Mouse (Mus musculus) left cerebral cortex, adult 2 months (tissue): ENCODE results near the gene Rubcnl. TPM values are rescaled to one million over a fixed set of nuclear protein-coding genes. Genes with fewer than 3 reads are reported as not detected.

Experiments used
- DNase-seq, 2 experiments: peaks; one replicate each; pipeline ENCODE4 v3.0.0; 2021 to 2022; ENCODE audit warnings: low spot score in 2 of 2, mixed read lengths in 1 of 2; ENCODE audit errors: extremely low spot score in 1 of 2
- H3K27ac ChIP-seq: fragments of 200-600 bp; 2 replicates; pipeline ENCODE4 v1.8.1; 2022
- H3K4me3 ChIP-seq: fragments of 200-600 bp; 2 replicates; pipeline ENCODE4 v1.8.1; 2022
- CTCF ChIP-seq: fragments of 200-600 bp; IDR thresholded peaks from 2 replicates; pipeline ENCODE4 v1.8.1; 2022; ENCODE audit warnings: antibody characterized with exemption, mild to moderate bottlenecking, moderate library complexity
- intact Hi-C: fragments of 180-260 bp; cut with DNase I; formaldehyde crosslinking; loops from one replicate; pipeline ENCODE4 v1.15.1; 2025
- total RNA-seq, 2 experiments: library from RNA; stranded (reverse); gene quantifications; 2 replicates each; pipeline ENCODE4 v1.2.3; 2021

The Rubcnl gene
- total RNA-seq, 2 experiments from 2014 or later, result 2.1 to 2.8 TPM

- no peak overlapping the region for H3K27ac ChIP-seq
- DNase-seq, result no peak
- TF ChIP-seq CTCF, result no peak
- H3K4me3 ChIP-seq, result no peak overlapping the region
- intact Hi-C loops, result no loop called here
These were observed 4.9 kb downstream of the Rubcnl start for GRCm38 (mm10) chr14:75020581-75021253.

GRCm38 (mm10) chr14:75022522-75022921 is 6.7 kb downstream of the Rubcnl start:
- no peak overlapping the region for H3K27ac ChIP-seq
- no peak overlapping the region for H3K4me3 ChIP-seq
- intact Hi-C loops, result no loop called here
- DNase-seq, result no peak
- no peak for TF ChIP-seq CTCF

- H3K27ac ChIP-seq, result no peak overlapping the region
- intact Hi-C loops, result no loop called here
- TF ChIP-seq CTCF, result no peak
- no peak for DNase-seq
- no peak overlapping the region for H3K4me3 ChIP-seq
These were observed 9.2 kb downstream of the Rubcnl start for GRCm38 (mm10) chr14:75024793-75025710.

GRCm38 (mm10) chr14:75030764-75031163 is 14.9 kb downstream of the Rubcnl start:
- DNase-seq, result no peak
- Histone ChIP-seq H3K4me3 (no peak overlapping the region), H3K27ac (no peak overlapping the region)
- TF ChIP-seq CTCF, result no peak
- intact Hi-C loops, result no loop called here

- H3K27ac ChIP-seq, result no peak overlapping the region
- DNase-seq, result no peak
- TF ChIP-seq CTCF, result no peak
- intact Hi-C loops, result no loop called here
- H3K4me3 ChIP-seq, result no peak overlapping the region
These were observed 16.3 kb downstream of the Rubcnl start for GRCm38 (mm10) chr14:75031999-75032575.

- Histone ChIP-seq H3K27ac (no peak overlapping the region), H3K4me3 (no peak overlapping the region)
- DNase-seq, result no peak
- TF ChIP-seq CTCF, result no peak
- intact Hi-C loops, result no loop called here
These were observed 16.9 kb downstream of the Rubcnl start for GRCm38 (mm10) chr14:75032742-75033141.

- DNase-seq, result no peak
- no peak for TF ChIP-seq CTCF
- H3K27ac ChIP-seq, result no peak overlapping the region
- no peak overlapping the region for H3K4me3 ChIP-seq
- intact Hi-C loops, result no loop called here
These were observed 18.4 kb downstream of the Rubcnl start for GRCm38 (mm10) chr14:75034240-75034639.

GRCm38 (mm10) chr14:75035431-75035830 is 19.6 kb downstream of the Rubcnl start:
- Histone ChIP-seq H3K27ac (no peak overlapping the region), H3K4me3 (no peak overlapping the region)
- DNase-seq, result no peak
- intact Hi-C loops, result no loop called here
- no peak for TF ChIP-seq CTCF

GRCm38 (mm10) chr14:75045184-75045583 is 29.4 kb downstream of the Rubcnl start:
- DNase-seq, result no peak
- Histone ChIP-seq H3K27ac (no peak overlapping the region), H3K4me3 (no peak overlapping the region)
- intact Hi-C loops, result no loop called here
- TF ChIP-seq CTCF, result no peak

GRCm38 (mm10) chr14:75052451-75052850 is 36.6 kb downstream of the Rubcnl start:
- intact Hi-C loops, result no loop called here
- peak; percentile 32 for TF ChIP-seq CTCF
- no peak for DNase-seq
- no peak overlapping the region for H3K27ac ChIP-seq
- H3K4me3 ChIP-seq, result no peak overlapping the region

GRCm38 (mm10) chr14:75054455-75055343 is 38.9 kb downstream of the Rubcnl start:
- DNase-seq, result no peak
- no peak for TF ChIP-seq CTCF
- no peak overlapping the region for H3K4me3 ChIP-seq
- H3K27ac ChIP-seq, result no peak overlapping the region
- intact Hi-C loops, result no loop called here
